Mouse (Mus musculus): ENCODE measurements around the gene Prss40. TPM values are rescaled to one million over a fixed set of nuclear protein-coding genes. Genes with fewer than 3 reads are reported as not detected.
"Not testable (repeated sequence)": the region's sequence is repeated elsewhere in the genome, so short reads cannot be mapped to it uniquely, and the experiment has no call there.

Gene Prss40
- polyA plus RNA-seq, 1 experiment from 2014 or later, result not detected

- Histone ChIP-seq H3K36me3 (ENCODE audit: insufficient read depth, low read length) (no peaks in the 10 kb centered on the region), H3K4me1 (ENCODE audit: insufficient read depth, low read depth, low read length) (no peaks in the 10 kb centered on the region), H3K4me3 (ENCODE audit: low read depth, low read length) (no peak overlapping the region), H3K9ac (replicated peaks; ENCODE audit: low read depth) (no peak overlapping the region), H3K4me2 (replicated peaks; ENCODE audit: low read depth, low read length) (peak overlapping the region; percentile 46), H3K27ac (ENCODE audit: low read length) (no peak overlapping the region), H3K27me3 (replicated peaks; ENCODE audit: insufficient read depth, low read length) (0 out of 2 replicates have a peak, but pooled peaks cover 15% of the 10 kb centered on the region), H3K9me3 (ENCODE audit: low read length) (no peaks in the 10 kb centered on the region)
- DNase-seq (ENCODE audit: low spot score), result peak; percentile 25
- peak; percentile 81 for ATAC-seq
- WGBS, result 3% methylated on average over 16 of the region's 16 CpGs
- TF ChIP-seq CTCF (IDR thresholded peaks at IDR 0.05), result no peak
- TF ChIP-seq EP300 (IDR thresholded peaks at IDR 0.05), result no peak
Observed at GRCm38 (mm10) chr1:34536767-34537485, 23.8 kb downstream of the Prss40 start.

- no peak overlapping the region for H3K27ac ChIP-seq (ENCODE audit: low read length)
- no peak overlapping the region for H3K9ac ChIP-seq (replicated peaks; ENCODE audit: low read depth)
- H3K36me3 ChIP-seq (ENCODE audit: insufficient read depth, low read length), result no peaks in the 10 kb centered on the region
- H3K4me2 ChIP-seq (replicated peaks; ENCODE audit: low read depth, low read length), result peak overlapping the region; percentile 46
- H3K27me3 ChIP-seq (replicated peaks; ENCODE audit: insufficient read depth, low read length), result 0 out of 2 replicates have a peak, but pooled peaks cover 15% of the 10 kb centered on the region
- H3K4me3 ChIP-seq (ENCODE audit: low read depth, low read length), result no peak overlapping the region
- TF ChIP-seq EP300 (IDR thresholded peaks at IDR 0.05), result no peak
- TF ChIP-seq CTCF (IDR thresholded peaks at IDR 0.05), result no peak
- ATAC-seq (no peak), DNase-seq (ENCODE audit: low spot score) (no peak)
- H3K9me3 ChIP-seq (ENCODE audit: low read length), result no peaks in the 10 kb centered on the region
- 2% methylated on average over 14 of the region's 14 CpGs for WGBS
- H3K4me1 ChIP-seq (ENCODE audit: insufficient read depth, low read depth, low read length), result no peaks in the 10 kb centered on the region
Observed at GRCm38 (mm10) chr1:34536291-34536766, 24.4 kb downstream of the Prss40 start.

- Histone ChIP-seq H3K27me3 (replicated peaks; ENCODE audit: insufficient read depth, low read length) (0 out of 2 replicates have a peak, but pooled peaks cover 15% of the 10 kb centered on the region), H3K4me2 (replicated peaks; ENCODE audit: low read depth, low read length) (peak within 1 kb of the TSS; percentile 46)
- not testable (repeated sequence) for H3K4me3 ChIP-seq (ENCODE audit: low read depth, low read length); ATAC-seq; H3K36me3 ChIP-seq (ENCODE audit: insufficient read depth, low read length); H3K9ac ChIP-seq (replicated peaks; ENCODE audit: low read depth); H3K4me1 ChIP-seq (ENCODE audit: insufficient read depth, low read depth, low read length); H3K9me3 ChIP-seq (ENCODE audit: low read length); DNase-seq (ENCODE audit: low spot score); H3K27ac ChIP-seq (ENCODE audit: low read length)
- WGBS, result 21% methylated on average over 7 of the region's 7 CpGs
Observed at GRCm38 (mm10) chr1:34535043-34535698, 25.6 kb downstream of the Prss40 start, which contains the start of gene Cfc1. TSS of gene Cfc1 (plus strand) at chr1:34535648.

- H3K4me1 ChIP-seq (ENCODE audit: insufficient read depth, low read depth, low read length); H3K4me2 ChIP-seq (replicated peaks; ENCODE audit: low read depth, low read length); DNase-seq (ENCODE audit: low spot score); H3K9me3 ChIP-seq (ENCODE audit: low read length); H3K4me3 ChIP-seq (ENCODE audit: low read depth, low read length); H3K9ac ChIP-seq (replicated peaks; ENCODE audit: low read depth); H3K36me3 ChIP-seq (ENCODE audit: insufficient read depth, low read length); H3K27ac ChIP-seq (ENCODE audit: low read length); ATAC-seq: not testable (repeated sequence)
- 22% methylated on average over 3 of the region's 3 CpGs for WGBS
- 0 out of 2 replicates have a peak, but pooled peaks cover 15% of the 10 kb centered on the region for H3K27me3 ChIP-seq (replicated peaks; ENCODE audit: insufficient read depth, low read length)
Observed at GRCm38 (mm10) chr1:34534574-34534973, 26.2 kb downstream of the Prss40 start.

GRCm38 (mm10) chr1:34523647-34524046, 37.1 kb downstream of the Prss40 start:
- no peak overlapping the region for H3K4me2 ChIP-seq (replicated peaks; ENCODE audit: low read depth, low read length)
- H3K27me3 ChIP-seq (replicated peaks; ENCODE audit: insufficient read depth, low read length), result no peaks in the 10 kb centered on the region
- no peak overlapping the region for H3K27ac ChIP-seq (ENCODE audit: low read length)
- no peak overlapping the region for H3K9ac ChIP-seq (replicated peaks; ENCODE audit: low read depth)
- TF ChIP-seq EP300 (IDR thresholded peaks at IDR 0.05), result no peak
- TF ChIP-seq CTCF (IDR thresholded peaks at IDR 0.05), result no peak
- H3K4me3 ChIP-seq (ENCODE audit: low read depth, low read length), result no peak overlapping the region
- DNase-seq (ENCODE audit: low spot score) (no peak), ATAC-seq (no peak)
- no peaks in the 10 kb centered on the region for H3K4me1 ChIP-seq (ENCODE audit: insufficient read depth, low read depth, low read length)
- WGBS, result 68% methylated on average over 3 of the region's 3 CpGs
- no peaks in the 10 kb centered on the region for H3K36me3 ChIP-seq (ENCODE audit: insufficient read depth, low read length)
- no peaks in the 10 kb centered on the region for H3K9me3 ChIP-seq (ENCODE audit: low read length)

GRCm38 (mm10) chr1:34522850-34523244, 37.9 kb downstream of the Prss40 start:
- DNase-seq (ENCODE audit: low spot score), result no peak
- no peak overlapping the region for H3K4me3 ChIP-seq (ENCODE audit: low read depth, low read length)
- no peaks in the 10 kb centered on the region for H3K27me3 ChIP-seq (replicated peaks; ENCODE audit: insufficient read depth, low read length)
- H3K27ac ChIP-seq (ENCODE audit: low read length), result no peak overlapping the region
- no peaks in the 10 kb centered on the region for H3K4me1 ChIP-seq (ENCODE audit: insufficient read depth, low read depth, low read length)
- no peaks in the 10 kb centered on the region for H3K9me3 ChIP-seq (ENCODE audit: low read length)
- no peak overlapping the region for H3K9ac ChIP-seq (replicated peaks; ENCODE audit: low read depth)
- TF ChIP-seq EP300 (IDR thresholded peaks at IDR 0.05) (no peak), CTCF (IDR thresholded peaks at IDR 0.05) (no peak)
- no peak overlapping the region for H3K4me2 ChIP-seq (replicated peaks; ENCODE audit: low read depth, low read length)
- ATAC-seq, result no peak
- WGBS, result 64% methylated on average over 3 of the region's 3 CpGs
- H3K36me3 ChIP-seq (ENCODE audit: insufficient read depth, low read length), result no peaks in the 10 kb centered on the region

Measured in lung, postnatal 0 days (tissue).